9 mouse cellular contexts compared by ENCODE assay signal in genomic region chr16:94724747-94725211, GRCm38 (mm10).
A peak's percentile ranks its signal among the peaks of the same experiment; 100 is the strongest.
DNase-seq lines count a peak whose midpoint lies in the region; ATAC-seq and TF ChIP-seq lines count a peak whose summit lies in the region.
"Had no signal": no experiment of that assay in that cellular context is flagged by ENCODE, and none has a peak within 500 bp of the region (broad histone marks: within the 10 kb centered on the region; RNA-seq: fewer than 3 reads in every experiment).

No protein-coding gene starts in this region.

- TF ChIP-seq POLR2A in heart, adult 2 months (IDR thresholded peaks at IDR 0.05; ENCODE audit: insufficient read depth, low read depth, low read length): no peak
- TF ChIP-seq POLR2A in bone marrow, adult 2 months (IDR thresholded peaks at IDR 0.05; ENCODE audit: borderline replicate concordance, control insufficient read depth, low read depth, low read length): no peak

- intact Hi-C loops in heart, adult 2 months (cut with DNase I): no loop called here
- intact Hi-C loops in heart, postnatal 25 days (cut with DNase I): no loop called here

- H3K4me2 ChIP-seq in intestine, embryonic 15.5 days (replicated peaks): peak overlapping the region; percentile 89
- peak overlapping the region; percentile 88 for H3K4me2 ChIP-seq in limb, embryonic 15.5 days

- ATAC-seq in intestine, embryonic 15.5 days: peak; percentile 58
- ATAC-seq in limb, embryonic 15.5 days (ENCODE audit: insufficient number of reproducible peaks, low FRiP score, low TSS enrichment, low read depth): no peak

- no peak for TF ChIP-seq CTCF in heart, adult 2 months (IDR thresholded peaks at IDR 0.05)
- TF ChIP-seq CTCF in bone marrow, adult 2 months (IDR thresholded peaks at IDR 0.05; ENCODE audit: control insufficient read depth, insufficient read depth, low read length): no peak

- H3K79me2 ChIP-seq in heart, adult 2 months (replicated peaks; ENCODE audit: control insufficient read depth, insufficient read depth, low read length): no peaks in the 10 kb centered on the region

- peaks cover 12% of the 10 kb centered on the region for H3K9me3 ChIP-seq in forebrain, embryonic 10.5 days
- H3K9me3 ChIP-seq in intestine, embryonic 15.5 days: no peaks in the 10 kb centered on the region
- H3K9me3 ChIP-seq in limb, embryonic 15.5 days: no peaks in the 10 kb centered on the region

- 4% methylated on average over 18 of the region's 18 CpGs for WGBS in heart, adult 2 months
- 2% methylated on average over 18 of the region's 18 CpGs for WGBS in bone marrow, adult 2 months
- WGBS in forebrain, embryonic 10.5 days: 4% methylated on average over 18 of the region's 18 CpGs
- WGBS in intestine, embryonic 15.5 days: 2% methylated on average over 17 of the region's 18 CpGs
- 2% methylated on average over 18 of the region's 18 CpGs for WGBS in limb, embryonic 15.5 days

- peaks cover 7% of the 10 kb centered on the region for H3K4me1 ChIP-seq in heart, adult 2 months (ENCODE audit: control insufficient read depth, insufficient read depth, low read length)
- H3K4me1 ChIP-seq in bone marrow, adult 2 months (ENCODE audit: control insufficient read depth, insufficient read depth, low read length): peaks cover 1% of the 10 kb centered on the region; the same call in 1 of the 2 replicates
- H3K4me1 ChIP-seq in forebrain, embryonic 10.5 days: peaks cover 16% of the 10 kb centered on the region
- peaks cover 11% of the 10 kb centered on the region for H3K4me1 ChIP-seq in intestine, embryonic 15.5 days (replicated peaks)
- peaks cover 11% of the 10 kb centered on the region for H3K4me1 ChIP-seq in limb, embryonic 15.5 days

- DNase-seq in heart, adult 2 months: peak; percentile 19 to 31
- DNase-seq in heart, postnatal 25 days (ENCODE audit: low spot score): no peak
- DNase-seq in forebrain, embryonic 10.5 days (ENCODE audit: extremely low spot score, low spot score): peak; percentile 31
- DNase-seq in neural tube, embryonic 10.5 days (ENCODE audit: extremely low spot score, low spot score): peak; percentile 43
- DNase-seq in urinary bladder, adult 2 months (ENCODE audit: low spot score): no peak

- no peak for TF ChIP-seq EP300 in heart, adult 2 months (IDR thresholded peaks at IDR 0.05; ENCODE audit: insufficient read depth, low read depth, low read length)

- peak overlapping the region; percentile 77 for H3K27ac ChIP-seq in heart, adult 2 months
- H3K27ac ChIP-seq in bone marrow, adult 2 months (ENCODE audit: control insufficient read depth, insufficient read depth, low read depth, low read length, poor library complexity): no peak overlapping the region
- H3K27ac ChIP-seq in forebrain, embryonic 10.5 days: peak overlapping the region; percentile 91
- H3K27ac ChIP-seq in intestine, embryonic 15.5 days: no peak overlapping the region
- H3K27ac ChIP-seq in limb, embryonic 15.5 days: no peak overlapping the region

- no peaks in the 10 kb centered on the region for H3K27me3 ChIP-seq in heart, adult 2 months (ENCODE audit: control insufficient read depth, insufficient read depth, low read length)
- no peaks in the 10 kb centered on the region for H3K27me3 ChIP-seq in forebrain, embryonic 10.5 days (ENCODE audit: poor library complexity, severe bottlenecking)
- no peaks in the 10 kb centered on the region for H3K27me3 ChIP-seq in intestine, embryonic 15.5 days (replicated peaks)
- no peaks in the 10 kb centered on the region for H3K27me3 ChIP-seq in limb, embryonic 15.5 days

- peak overlapping the region; percentile 54 for H3K4me3 ChIP-seq in heart, adult 2 months
- H3K4me3 ChIP-seq in bone marrow, adult 2 months (replicated peaks; ENCODE audit: control insufficient read depth, low read depth, low read length): peak overlapping the region; percentile 18
- H3K4me3 ChIP-seq in forebrain, embryonic 10.5 days: peak overlapping the region; percentile 70
- H3K4me3 ChIP-seq in intestine, embryonic 15.5 days (replicated peaks): peak overlapping the region; percentile 43
- peak overlapping the region; percentile 48 for H3K4me3 ChIP-seq in limb, embryonic 15.5 days

- no peaks in the 10 kb centered on the region for H3K36me3 ChIP-seq in heart, adult 2 months (ENCODE audit: control insufficient read depth, insufficient read depth, low read length)
- H3K36me3 ChIP-seq in forebrain, embryonic 10.5 days (replicated peaks): no peaks in the 10 kb centered on the region
- H3K36me3 ChIP-seq in intestine, embryonic 15.5 days: no peaks in the 10 kb centered on the region
- no peaks in the 10 kb centered on the region for H3K36me3 ChIP-seq in limb, embryonic 15.5 days
- H3K36me3 ChIP-seq: G1E had no signal

- peak overlapping the region; percentile 51 for H3K9ac ChIP-seq in heart, adult 2 months (ENCODE audit: low read depth, low read length)
- peak overlapping the region; percentile 29 for H3K9ac ChIP-seq in intestine, embryonic 15.5 days
- H3K9ac ChIP-seq in limb, embryonic 15.5 days: 0 out of 2 replicates have a peak overlapping the region, but pooled peaks have one; percentile 37

Comparison
In these comparisons a context has a peak if more than half of its experiments do, and no peak if none do; other contexts are left out.
1. DNase-seq: peak in heart, adult 2 months (2 of 2), forebrain, embryonic 10.5 days (single experiment) and neural tube, embryonic 10.5 days (single experiment); none in heart, postnatal 25 days (single experiment) and urinary bladder, adult 2 months (single experiment).
2. H3K27ac ChIP-seq: peak in heart, adult 2 months (single experiment) and forebrain, embryonic 10.5 days (single experiment); none in bone marrow, adult 2 months (single experiment), intestine, embryonic 15.5 days (single experiment) and limb, embryonic 15.5 days (single experiment).
3. H3K4me3 ChIP-seq: peak in every context shown above with its lines; median percentile 70 in forebrain, embryonic 10.5 days; 54 in heart, adult 2 months; 48 in limb, embryonic 15.5 days; 43 in intestine, embryonic 15.5 days; 18 in bone marrow, adult 2 months.
4. Peak in every context shown above with its lines, with median percentiles within 50 percentile points of each other: H3K9ac ChIP-seq.